30 mouse cellular contexts compared by ENCODE assay signal in the genomic region with DNA sequence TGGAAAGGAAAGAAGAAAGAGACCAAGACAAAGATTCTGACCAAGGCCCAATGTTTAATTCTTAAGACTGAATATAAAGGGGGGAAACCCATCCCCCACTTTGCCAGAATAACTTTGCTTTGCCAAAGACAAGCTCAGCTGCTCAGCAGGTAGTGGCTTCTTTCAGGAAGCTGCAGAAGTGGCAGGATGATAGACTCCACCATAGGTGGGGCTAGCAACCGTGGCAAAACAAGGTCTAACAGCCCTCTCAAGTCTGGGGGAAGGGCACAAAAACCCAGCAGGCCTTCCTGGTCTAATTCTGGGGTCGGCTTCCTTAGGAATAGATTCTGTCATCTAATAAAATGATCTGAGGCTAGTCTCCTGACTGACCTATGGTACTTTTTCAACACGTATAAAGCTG. TPM values are rescaled to one million over a fixed set of nuclear protein-coding genes. Genes with fewer than 3 reads are reported as not detected.
DNase-seq lines count a peak whose midpoint lies in the region; TF ChIP-seq lines count a peak whose summit lies in the region.
"Had no signal": no experiment of that assay in that cellular context is flagged by ENCODE, and none has a peak within 500 bp of the region (broad histone marks: within the 10 kb centered on the region; RNA-seq: fewer than 3 reads in every experiment).

No protein-coding gene starts in this region.

- H3K27me3 ChIP-seq in thymus, adult 2 months (ENCODE audit: control insufficient read depth, insufficient read depth, low read length) = no peaks in the 10 kb centered on the region
- H3K27me3 ChIP-seq: embryonic facial prominence, embryonic 13.5 days; embryonic facial prominence, embryonic 15.5 days; forebrain, embryonic 12.5 days; Patski had no signal

- no peak overlapping the region for H3K4me3 ChIP-seq in thymus, adult 2 months (ENCODE audit: control insufficient read depth, insufficient read depth, low read length)
- H3K4me3 ChIP-seq: embryonic facial prominence, embryonic 13.5 days; embryonic facial prominence, embryonic 15.5 days; erythroblast, embryonic 14.5 days; forebrain, embryonic 10.5 days; forebrain, embryonic 12.5 days had no signal

- no peak for TF ChIP-seq POLR2A in thymus, adult 2 months (IDR thresholded peaks at IDR 0.05; ENCODE audit: control insufficient read depth, extremely low read depth, insufficient read depth, low read length, poor library complexity)

- no peak overlapping the region for H3K27ac ChIP-seq in thymus, adult 2 months (ENCODE audit: control insufficient read depth, insufficient read depth, low read length)
- H3K27ac ChIP-seq: embryonic facial prominence, embryonic 13.5 days; embryonic facial prominence, embryonic 15.5 days; forebrain, embryonic 10.5 days; forebrain, embryonic 12.5 days had no signal

- WGBS in thymus, adult 2 months = 29% methylated on average over 3 of the region's 3 CpGs

- H3K36me3 ChIP-seq in thymus, adult 2 months (ENCODE audit: control insufficient read depth, insufficient read depth, low read length) = no peaks in the 10 kb centered on the region
- H3K36me3 ChIP-seq: embryonic facial prominence, embryonic 13.5 days; embryonic facial prominence, embryonic 15.5 days; forebrain, embryonic 10.5 days; forebrain, embryonic 12.5 days; G1E had no signal

- DNase-seq in thymus, postnatal 0 days (ENCODE audit: low spot score) = peak; percentile 22
- no peak for DNase-seq in thymus, adult 18-20 months
- peak; percentile 27 for DNase-seq in thymus, postnatal 25 days
- no peak for DNase-seq in thymus, adult 2 months
- DNase-seq in ES-CJ7 (ENCODE audit: low read depth, low spot score) = peak; percentile 54
- peak; percentile 51 for DNase-seq in naive thymus-derived CD4-positive, alpha-beta T cell, adult 2 months (ENCODE audit: low read depth)
- DNase-seq in layer of hippocampus, adult 9-11 months = no peak
- DNase-seq in c-Kit-positive CD71-positive TER-119-positive erythroid progenitor cells, embryonic 14.5 days (ENCODE audit: low spot score) = no peak
- DNase-seq: adrenal gland, adult 8-10 months; adrenal gland, postnatal 14 days; adrenal gland, postnatal 36 days; cerebellum, adult 11 months; cerebellum, adult 18-20 months; cerebellum, adult 8-10 months; cerebellum, adult 9-11 months; cerebellum, postnatal 14 days; cerebellum, postnatal 36 days; embryo, embryonic 11 days had no signal

- no peak for TF ChIP-seq CTCF in thymus, adult 2 months (IDR thresholded peaks at IDR 0.05; ENCODE audit: borderline replicate concordance, control insufficient read depth, extremely low read depth, insufficient read depth, low read length, poor library complexity)

- H3K4me1 ChIP-seq in thymus, adult 2 months (replicated peaks; ENCODE audit: control insufficient read depth, insufficient read depth, low read length) = peaks cover 15% of the 10 kb centered on the region

RNA-seq across cellular contexts. Expression of a gene that starts 11.2 kb away (rescaled TPM):
- 77.5 and 78.6 TPM in 2 replicates for polyA plus RNA-seq in thymus, postnatal 0 days (2015; fragmentation: Nextera tagmentation; extraction: Ambion mirVana)
- 174 and 216 TPM in 2 replicates for polyA plus RNA-seq in thymus, adult 2 months (2012; rRNA removed)

RNA-seq across cellular contexts. Expression of a gene that starts 11.7 kb away (rescaled TPM):
- 1,368 and 1,597 TPM in 2 replicates for polyA plus RNA-seq in thymus, postnatal 0 days (2015; fragmentation: Nextera tagmentation; extraction: Ambion mirVana)
- 1,833 and 2,007 TPM in 2 replicates for polyA plus RNA-seq in thymus, adult 2 months (2012; rRNA removed)

RNA-seq across cellular contexts. Expression of a gene that starts 26.0 kb away (rescaled TPM):
- 0.14 and 0.18 TPM in 2 replicates for polyA plus RNA-seq in thymus, postnatal 0 days (2015; fragmentation: Nextera tagmentation; extraction: Ambion mirVana)
- 0.19 and 0.26 TPM in 2 replicates for polyA plus RNA-seq in thymus, adult 2 months (2012; rRNA removed)
- polyA plus RNA-seq: C2C12; embryonic facial prominence, embryonic 11.5 days; embryonic facial prominence, embryonic 13.5 days; embryonic facial prominence, embryonic 15.5 days; erythroblast, embryonic 14.5 days; forebrain, embryonic 10.5 days; forebrain, embryonic 12.5 days; forebrain, embryonic 14.5 days; forebrain, embryonic 16.5 days; frontal cortex, adult 2 months; G1E; Patski had no signal

RNA-seq across cellular contexts. Expression of a gene that starts 44.8 kb away (rescaled TPM):
- 1.1 and 1.2 TPM in 2 replicates for polyA plus RNA-seq in thymus, postnatal 0 days (2015; fragmentation: Nextera tagmentation; extraction: Ambion mirVana)
- polyA plus RNA-seq in thymus, adult 2 months (2012; rRNA removed) = 11.6 and 19.0 TPM in 2 replicates
- polyA plus RNA-seq: erythroblast, embryonic 14.5 days; G1E had no signal

RNA-seq across cellular contexts. Expression of a gene that starts 50.0 kb away (rescaled TPM):
- polyA plus RNA-seq in thymus, postnatal 0 days (2015; fragmentation: Nextera tagmentation; extraction: Ambion mirVana) = 2.2 and 2.8 TPM in 2 replicates
- 15.4 and 19.2 TPM in 2 replicates for polyA plus RNA-seq in thymus, adult 2 months (2012; rRNA removed)

Comparison
In these comparisons a context has a peak if more than half of its experiments do, and no peak if none do; other contexts are left out.
1. DNase-seq: peak in thymus, postnatal 0 days (single experiment), thymus, postnatal 25 days (single experiment), ES-CJ7 (single experiment) and naive thymus-derived CD4-positive, alpha-beta T cell, adult 2 months (single experiment); none in thymus, adult 18-20 months (0 of 2), thymus, adult 2 months (single experiment), layer of hippocampus, adult 9-11 months (single experiment) and c-Kit-positive CD71-positive TER-119-positive erythroid progenitor cells, embryonic 14.5 days (single experiment).